ENCODE assay signal across 9 mouse cellular contexts in the genomic region with DNA sequence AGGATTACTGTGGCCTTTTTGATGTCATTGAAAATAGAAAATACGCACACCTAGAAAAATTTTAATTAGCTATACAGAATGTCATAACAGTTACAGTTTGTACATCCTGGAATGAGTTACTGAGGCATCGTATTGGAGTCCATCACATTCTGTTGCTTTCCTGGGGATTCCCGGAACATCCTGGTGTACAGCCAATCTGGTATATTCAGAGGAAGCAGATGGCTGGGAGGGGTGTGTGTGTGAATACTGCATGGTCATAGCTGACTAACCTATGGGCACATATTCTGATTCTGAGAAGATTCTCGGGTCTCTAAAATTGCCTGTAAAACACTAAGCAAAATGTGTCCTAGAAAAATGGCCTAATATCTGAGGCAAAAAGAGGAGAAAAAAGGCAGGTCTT. TPM values are rescaled to one million over a fixed set of nuclear protein-coding genes. Genes with fewer than 3 reads are reported as not detected.
DNase-seq lines count a peak whose midpoint lies in the region; ATAC-seq lines count a peak whose summit lies in the region.
"Had no signal": no experiment of that assay in that cellular context is flagged by ENCODE, and none has a peak within 500 bp of the region (broad histone marks: within the 10 kb centered on the region; RNA-seq: fewer than 3 reads in every experiment).

No protein-coding gene starts in this region.

- no peak for ATAC-seq in forebrain, embryonic 14.5 days
- ATAC-seq in limb, embryonic 12.5 days (ENCODE audit: insufficient number of reproducible peaks, insufficient read depth, low FRiP score, low TSS enrichment, low read depth), result no peak
- ATAC-seq in liver, embryonic 12.5 days, result no peak

- peaks cover 50% of the 10 kb centered on the region for H3K4me1 ChIP-seq in forebrain, embryonic 14.5 days (ENCODE audit: control insufficient read depth, insufficient read depth, low read length)
- peaks cover 63% of the 10 kb centered on the region for H3K4me1 ChIP-seq in limb, embryonic 12.5 days (replicated peaks)
- H3K4me1 ChIP-seq in liver, embryonic 12.5 days, result peaks cover 65% of the 10 kb centered on the region

- WGBS in forebrain, embryonic 14.5 days, result 37% methylated on average over 4 of the region's 4 CpGs
- WGBS in limb, embryonic 12.5 days, result 84% methylated on average over 4 of the region's 4 CpGs
- WGBS in liver, embryonic 12.5 days (ENCODE audit: insufficient replicate concordance), result 80% methylated on average over 4 of the region's 4 CpGs

- H3K9me3 ChIP-seq in forebrain, embryonic 14.5 days (replicated peaks; ENCODE audit: control insufficient read depth, low read length), result no peaks in the 10 kb centered on the region
- no peaks in the 10 kb centered on the region for H3K9me3 ChIP-seq in limb, embryonic 12.5 days
- H3K9me3 ChIP-seq in liver, embryonic 12.5 days (replicated peaks), result no peaks in the 10 kb centered on the region

- H3K4me3 ChIP-seq in forebrain, embryonic 14.5 days (ENCODE audit: low read depth, low read length), result peak overlapping the region; percentile 64
- H3K4me3 ChIP-seq in limb, embryonic 12.5 days (replicated peaks), result no peak overlapping the region
- no peak overlapping the region for H3K4me3 ChIP-seq in liver, embryonic 12.5 days

- peaks cover 22% of the 10 kb centered on the region for H3K36me3 ChIP-seq in forebrain, embryonic 14.5 days (ENCODE audit: control insufficient read depth, insufficient read depth, low read length)
- peaks cover 21% of the 10 kb centered on the region for H3K36me3 ChIP-seq in limb, embryonic 12.5 days
- H3K36me3 ChIP-seq in liver, embryonic 12.5 days, result peaks cover 21% of the 10 kb centered on the region

- H3K9ac ChIP-seq in forebrain, embryonic 14.5 days (ENCODE audit: low read length), result peak overlapping the region; percentile 96
- H3K9ac ChIP-seq in limb, embryonic 12.5 days (replicated peaks), result no peak overlapping the region
- no peak overlapping the region for H3K9ac ChIP-seq in liver, embryonic 12.5 days

- H3K27me3 ChIP-seq in forebrain, embryonic 14.5 days (replicated peaks; ENCODE audit: control insufficient read depth, insufficient read depth, low read length), result no peaks in the 10 kb centered on the region
- H3K27me3 ChIP-seq in limb, embryonic 12.5 days, result no peaks in the 10 kb centered on the region
- peaks cover 14% of the 10 kb centered on the region; the same call in 1 of the 2 replicates for H3K27me3 ChIP-seq in liver, embryonic 12.5 days (replicated peaks)

- peak; percentile 75 to 79 for DNase-seq in right cerebral cortex, adult 2 months (ENCODE audit: low spot score in 2 of 2)
- DNase-seq in right cerebral cortex, postnatal 14 days, result no peak
- peak; percentile 76 for DNase-seq in forebrain, embryonic 14.5 days (ENCODE audit: low spot score)
- no peak for DNase-seq in adrenal gland, postnatal 10 days
- no peak for DNase-seq in kidney, adult 8-10 months
- DNase-seq in adrenal gland, postnatal 14 days, result no peak

- peak overlapping the region; percentile 99 for H3K27ac ChIP-seq in forebrain, embryonic 14.5 days (ENCODE audit: low read depth, low read length)
- H3K27ac ChIP-seq in limb, embryonic 12.5 days, result peak overlapping the region; percentile 96
- H3K27ac ChIP-seq in liver, embryonic 12.5 days, result no peak overlapping the region

- peak overlapping the region; percentile 63 for H3K4me2 ChIP-seq in forebrain, embryonic 14.5 days (ENCODE audit: low read length)
- H3K4me2 ChIP-seq in limb, embryonic 12.5 days, result no peak overlapping the region
- H3K4me2 ChIP-seq in liver, embryonic 12.5 days, result no peak overlapping the region

RNA-seq across cellular contexts. Expression of a gene that starts 3.4 kb away (rescaled TPM):
- 0.46 and 0.56 TPM in 2 replicates for polyA plus RNA-seq in forebrain, embryonic 14.5 days (2014; fragmentation: Nextera tagmentation; extraction: Ambion mirVana)
- polyA plus RNA-seq in limb, embryonic 12.5 days (2016; fragmentation: Nextera tagmentation; extraction: Ambion mirVana), result 1.00 and 1.2 TPM in 2 replicates
- total RNA-seq in adrenal gland, postnatal 10 days (2021), result 1 to 10 TPM; 4.8 to 7.0 TPM
- 0.32 and 0.39 TPM in 2 replicates for polyA plus RNA-seq in liver, embryonic 12.5 days (2016; fragmentation: Nextera tagmentation; extraction: Ambion mirVana)
- 3.7 and 4.4 TPM in 2 replicates for total RNA-seq in adrenal gland, postnatal 14 days (2021)

RNA-seq across cellular contexts. Expression of a gene that starts 8.4 kb away (rescaled TPM):
- polyA plus RNA-seq in forebrain, embryonic 14.5 days (2014; fragmentation: Nextera tagmentation; extraction: Ambion mirVana), result 41.0 and 42.0 TPM in 2 replicates
- 51.7 and 60.9 TPM in 2 replicates for polyA plus RNA-seq in limb, embryonic 12.5 days (2016; fragmentation: Nextera tagmentation; extraction: Ambion mirVana)
- 10 to 100 TPM; 54.6 to 59.2 TPM for total RNA-seq in adrenal gland, postnatal 10 days (2021)
- 15.3 and 15.8 TPM in 2 replicates for polyA plus RNA-seq in liver, embryonic 12.5 days (2016; fragmentation: Nextera tagmentation; extraction: Ambion mirVana)
- total RNA-seq in adrenal gland, postnatal 14 days (2021), result 56.5 and 63.7 TPM in 2 replicates

RNA-seq across cellular contexts. Expression of a gene that starts 27.6 kb away (rescaled TPM):
- 49.5 and 51.1 TPM in 2 replicates for polyA plus RNA-seq in forebrain, embryonic 14.5 days (2014; fragmentation: Nextera tagmentation; extraction: Ambion mirVana)
- 241 and 253 TPM in 2 replicates for polyA plus RNA-seq in limb, embryonic 12.5 days (2016; fragmentation: Nextera tagmentation; extraction: Ambion mirVana)
- total RNA-seq in adrenal gland, postnatal 10 days (2021), result 10 to 100 TPM; 60.8 to 78.7 TPM
- 34.8 and 40.1 TPM in 2 replicates for polyA plus RNA-seq in liver, embryonic 12.5 days (2016; fragmentation: Nextera tagmentation; extraction: Ambion mirVana)
- 49.5 and 61.3 TPM in 2 replicates for total RNA-seq in adrenal gland, postnatal 14 days (2021)

RNA-seq across cellular contexts. Expression of a gene that starts 30.2 kb away (rescaled TPM):
- not detected in 2 replicates for polyA plus RNA-seq in forebrain, embryonic 14.5 days (2014; fragmentation: Nextera tagmentation; extraction: Ambion mirVana)
- not detected in 2 replicates for polyA plus RNA-seq in limb, embryonic 12.5 days (2016; fragmentation: Nextera tagmentation; extraction: Ambion mirVana)
- total RNA-seq in adrenal gland, postnatal 10 days (2021), result not detected
- not detected in 2 replicates for polyA plus RNA-seq in liver, embryonic 12.5 days (2016; fragmentation: Nextera tagmentation; extraction: Ambion mirVana)
- not detected in 2 replicates for total RNA-seq in adrenal gland, postnatal 14 days (2021)
- polyA plus RNA-seq: liver, embryonic 16.5 days had no signal

Comparison
In these comparisons a context has a peak if more than half of its experiments do, and no peak if none do; other contexts are left out.
1. DNase-seq: peak in right cerebral cortex, adult 2 months (2 of 2) and forebrain, embryonic 14.5 days (single experiment); none in right cerebral cortex, postnatal 14 days (single experiment), adrenal gland, postnatal 10 days (single experiment), kidney, adult 8-10 months (0 of 2) and adrenal gland, postnatal 14 days (single experiment).